Mouse (Mus musculus): ENCODE measurements around the gene Olfr907. TPM values are rescaled to one million over a fixed set of nuclear protein-coding genes. Genes with fewer than 3 reads are reported as not detected.

Olfr907 gene
- polyA plus RNA-seq (2015; fragmentation: Nextera tagmentation; extraction: Ambion mirVana) = not detected in 2 replicates

GRCm38 (mm10) chr9:38495501-38495900 is at the start of gene Olfr907:
Gene Olfr907, plus strand, starts transcription at chr9:38495801.
- ATAC-seq (ENCODE audit: insufficient number of reproducible peaks, insufficient read depth, low FRiP score, low TSS enrichment, low read depth) = no peak
- Histone ChIP-seq H3K27ac (no peak within 1 kb of the TSS), H3K4me3 (no peak within 1 kb of the TSS), H3K36me3 (no peaks in the 10 kb centered on the region), H3K9me3 (no peaks in the 10 kb centered on the region), H3K4me2 (no peak within 1 kb of the TSS), H3K9ac (no peak within 1 kb of the TSS), H3K27me3 (no peaks in the 10 kb centered on the region), H3K4me1 (no peaks in the 10 kb centered on the region)
- WGBS = 78% methylated on average over 2 of the region's 2 CpGs

- Histone ChIP-seq H3K4me3 (no peak within 1 kb of the TSS), H3K4me1 (no peaks in the 10 kb centered on the region), H3K4me2 (no peak within 1 kb of the TSS), H3K27me3 (no peaks in the 10 kb centered on the region), H3K36me3 (no peaks in the 10 kb centered on the region), H3K27ac (no peak within 1 kb of the TSS), H3K9ac (no peak within 1 kb of the TSS), H3K9me3 (no peaks in the 10 kb centered on the region)
- no peak for ATAC-seq (ENCODE audit: insufficient number of reproducible peaks, insufficient read depth, low FRiP score, low TSS enrichment, low read depth)
- 82% methylated on average over 5 of the region's 5 CpGs for WGBS
These were observed 48.2 kb upstream of the Olfr907 start, which contains the start of gene Olfr902 for GRCm38 (mm10) chr9:38447352-38447751. Gene Olfr902, plus strand, starts transcription at chr9:38447652.

DNA sequence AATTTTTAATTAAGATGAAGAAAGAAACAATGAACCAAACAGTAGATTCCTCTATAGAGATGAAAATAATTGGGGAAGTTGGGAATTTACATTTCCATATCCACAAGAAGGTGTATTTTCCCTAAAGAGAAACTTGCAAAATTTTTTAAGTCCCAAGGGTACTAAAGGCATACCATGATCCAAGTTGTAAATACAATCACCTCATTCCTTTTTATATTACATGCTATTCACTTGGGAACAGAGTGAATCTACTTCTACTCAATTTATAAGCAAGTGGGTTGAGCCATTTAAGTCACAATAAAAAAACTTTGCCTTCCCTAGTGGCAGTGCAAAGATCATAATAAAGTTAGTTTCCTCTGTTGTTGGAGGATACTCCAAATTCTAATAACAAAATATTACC is 32.8 kb upstream of the Olfr907 start, which contains the start of gene Olfr904:
Gene Olfr904, plus strand, starts transcription at position 301 of the 400 bp plus-strand sequence.
- ATAC-seq (ENCODE audit: insufficient number of reproducible peaks, insufficient read depth, low FRiP score, low TSS enrichment, low read depth) = no peak
- Histone ChIP-seq H3K36me3 (no peaks in the 10 kb centered on the region), H3K4me2 (no peak within 1 kb of the TSS), H3K27me3 (no peaks in the 10 kb centered on the region), H3K27ac (no peak within 1 kb of the TSS), H3K9ac (no peak within 1 kb of the TSS), H3K4me3 (no peak within 1 kb of the TSS), H3K4me1 (no peaks in the 10 kb centered on the region), H3K9me3 (no peaks in the 10 kb centered on the region)

DNA sequence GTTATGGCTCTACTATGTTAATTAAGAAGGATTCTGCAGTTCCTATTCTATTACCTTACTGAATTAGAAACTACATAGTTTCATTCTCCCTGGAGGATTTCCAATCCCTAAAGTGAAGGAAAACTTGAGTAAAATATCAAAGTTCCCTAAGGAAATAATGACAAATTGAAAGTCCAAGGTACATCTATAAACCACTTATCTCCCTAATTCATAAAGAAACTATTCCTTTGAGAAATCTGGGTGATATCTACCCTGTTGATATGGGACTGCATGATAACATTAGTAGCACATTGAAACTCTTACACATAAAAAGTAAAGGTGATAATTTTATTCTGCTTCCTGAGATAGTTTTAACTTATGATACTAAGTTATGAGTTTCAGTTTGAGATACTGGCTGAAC is 24.8 kb upstream of the Olfr907 start, which contains the start of gene Olfr905:
Gene Olfr905, plus strand, starts transcription at position 301 of the 400 bp plus-strand sequence.
- ATAC-seq (ENCODE audit: insufficient number of reproducible peaks, insufficient read depth, low FRiP score, low TSS enrichment, low read depth) = no peak
- no peaks in the 10 kb centered on the region for H3K36me3 ChIP-seq
- no peak within 1 kb of the TSS for H3K4me3 ChIP-seq
- no peaks in the 10 kb centered on the region for H3K27me3 ChIP-seq
- no peak within 1 kb of the TSS for H3K4me2 ChIP-seq
- H3K27ac ChIP-seq = no peak within 1 kb of the TSS
- H3K9me3 ChIP-seq = no peaks in the 10 kb centered on the region
- H3K4me1 ChIP-seq = no peaks in the 10 kb centered on the region
- H3K9ac ChIP-seq = no peak within 1 kb of the TSS

DNA sequence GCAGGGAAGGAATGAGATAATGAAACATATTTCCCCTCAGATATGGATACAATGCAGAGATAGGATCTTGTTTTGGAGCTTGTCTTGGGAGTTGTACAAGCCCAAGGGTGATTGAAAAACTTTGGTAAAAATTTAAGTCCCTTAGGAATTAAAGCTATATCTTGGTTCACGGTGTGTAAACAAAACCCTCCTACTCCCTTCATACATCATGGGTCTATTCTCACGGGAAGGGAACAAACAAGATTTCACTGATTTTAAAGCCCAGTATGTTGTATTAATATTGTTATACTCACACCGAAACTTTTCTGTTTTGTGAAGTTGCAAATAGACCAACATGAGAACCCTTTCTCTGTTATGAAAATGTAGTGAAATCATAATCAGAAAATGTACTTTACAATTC is 8.8 kb upstream of the Olfr907 start, which contains the start of gene Olfr906:
Gene Olfr906, plus strand, starts transcription at position 301 of the 400 bp plus-strand sequence.
- no peak for ATAC-seq (ENCODE audit: insufficient number of reproducible peaks, insufficient read depth, low FRiP score, low TSS enrichment, low read depth)
- no peaks in the 10 kb centered on the region for H3K36me3 ChIP-seq
- H3K27ac ChIP-seq = no peak within 1 kb of the TSS
- no peak within 1 kb of the TSS for H3K9ac ChIP-seq
- no peak within 1 kb of the TSS for H3K4me2 ChIP-seq
- H3K4me1 ChIP-seq = no peaks in the 10 kb centered on the region
- no peaks in the 10 kb centered on the region for H3K9me3 ChIP-seq
- no peak within 1 kb of the TSS for H3K4me3 ChIP-seq
- no peaks in the 10 kb centered on the region for H3K27me3 ChIP-seq
- WGBS = 81% methylated on average over 3 of the region's 3 CpGs

- Histone ChIP-seq H3K4me3 (no peak overlapping the region), H3K9me3 (no peaks in the 10 kb centered on the region), H3K4me2 (no peak overlapping the region), H3K9ac (no peak overlapping the region), H3K27ac (no peak overlapping the region), H3K27me3 (no peaks in the 10 kb centered on the region), H3K36me3 (no peaks in the 10 kb centered on the region), H3K4me1 (no peaks in the 10 kb centered on the region)
- 56% methylated on average over 2 of the region's 2 CpGs for WGBS
- no peak for ATAC-seq (ENCODE audit: insufficient number of reproducible peaks, insufficient read depth, low FRiP score, low TSS enrichment, low read depth)
These were observed 16.8 kb downstream of the Olfr907 start for GRCm38 (mm10) chr9:38512353-38512752.

- ATAC-seq (ENCODE audit: insufficient number of reproducible peaks, insufficient read depth, low FRiP score, low TSS enrichment, low read depth) = no peak
- H3K9ac ChIP-seq = no peak within 1 kb of the TSS
- H3K4me3 ChIP-seq = no peak within 1 kb of the TSS
- 67% methylated on average over 1 of the region's 1 CpGs for WGBS
- H3K36me3 ChIP-seq = no peaks in the 10 kb centered on the region
- H3K27me3 ChIP-seq = no peaks in the 10 kb centered on the region
- no peak within 1 kb of the TSS for H3K27ac ChIP-seq
- H3K9me3 ChIP-seq = no peaks in the 10 kb centered on the region
- no peak within 1 kb of the TSS for H3K4me2 ChIP-seq
- H3K4me1 ChIP-seq = no peaks in the 10 kb centered on the region
These were observed 25.7 kb downstream of the Olfr907 start, which contains the start of gene Olfr911-ps1 for GRCm38 (mm10) chr9:38521280-38521679. Gene Olfr911-ps1, plus strand, starts transcription at chr9:38521580.

- no peak within 1 kb of the TSS for H3K4me2 ChIP-seq
- no peaks in the 10 kb centered on the region for H3K36me3 ChIP-seq
- H3K9ac ChIP-seq = no peak within 1 kb of the TSS
- no peaks in the 10 kb centered on the region for H3K27me3 ChIP-seq
- H3K9me3 ChIP-seq = no peaks in the 10 kb centered on the region
- no peak within 1 kb of the TSS for H3K27ac ChIP-seq
- H3K4me1 ChIP-seq = no peaks in the 10 kb centered on the region
- WGBS = 92% methylated on average over 2 of the region's 2 CpGs
- H3K4me3 ChIP-seq = no peak within 1 kb of the TSS
- ATAC-seq (ENCODE audit: insufficient number of reproducible peaks, insufficient read depth, low FRiP score, low TSS enrichment, low read depth) = no peak
These were observed 41.9 kb downstream of the Olfr907 start, which contains the start of gene Olfr910 for GRCm38 (mm10) chr9:38537549-38537948. Gene Olfr910, plus strand, starts transcription at chr9:38537849.

Other genes with a start within 250 kb of the Olfr907 start
- gene Olfr143, start 243.0 kb upstream of the Olfr907 start, polyA plus RNA-seq (2015; fragmentation: Nextera tagmentation; extraction: Ambion mirVana) = not detected in 2 replicates
- gene Olfr895, start 227.9 kb upstream of the Olfr907 start, polyA plus RNA-seq (2015; fragmentation: Nextera tagmentation; extraction: Ambion mirVana) = not detected in 2 replicates
- gene Olfr896-ps1, start 204.7 kb upstream of the Olfr907 start, polyA plus RNA-seq (2015; fragmentation: Nextera tagmentation; extraction: Ambion mirVana) = not detected in 2 replicates
- gene Olfr25, start 166.7 kb upstream of the Olfr907 start, polyA plus RNA-seq (2015; fragmentation: Nextera tagmentation; extraction: Ambion mirVana) = not detected in 2 replicates
- not detected in 2 replicates for gene Olfr898, start 147.4 kb upstream of the Olfr907 start, polyA plus RNA-seq (2015; fragmentation: Nextera tagmentation; extraction: Ambion mirVana)
- gene Olfr250, start 128.9 kb upstream of the Olfr907 start, polyA plus RNA-seq (2015; fragmentation: Nextera tagmentation; extraction: Ambion mirVana) = not detected in 2 replicates
- gene Olfr251, start 118.7 kb upstream of the Olfr907 start, polyA plus RNA-seq (2015; fragmentation: Nextera tagmentation; extraction: Ambion mirVana) = not detected in 2 replicates
- not detected in 2 replicates for gene Olfr147, start 94.1 kb upstream of the Olfr907 start, polyA plus RNA-seq (2015; fragmentation: Nextera tagmentation; extraction: Ambion mirVana)
- gene Olfr901, start 66.3 kb upstream of the Olfr907 start, polyA plus RNA-seq (2015; fragmentation: Nextera tagmentation; extraction: Ambion mirVana) = not detected in 2 replicates
- not detected in 2 replicates for gene Olfr902, start 48.1 kb upstream of the Olfr907 start, polyA plus RNA-seq (2015; fragmentation: Nextera tagmentation; extraction: Ambion mirVana)
- gene Olfr904, start 32.7 kb upstream of the Olfr907 start, polyA plus RNA-seq (2015; fragmentation: Nextera tagmentation; extraction: Ambion mirVana) = not detected in 2 replicates
- not detected in 2 replicates for gene Olfr905, start 24.7 kb upstream of the Olfr907 start, polyA plus RNA-seq (2015; fragmentation: Nextera tagmentation; extraction: Ambion mirVana)
- gene Olfr906, start 8.7 kb upstream of the Olfr907 start, polyA plus RNA-seq (2015; fragmentation: Nextera tagmentation; extraction: Ambion mirVana) = not detected in 2 replicates
- not detected in 2 replicates for gene Olfr911-ps1, start 25.8 kb downstream of the Olfr907 start, polyA plus RNA-seq (2015; fragmentation: Nextera tagmentation; extraction: Ambion mirVana)
- gene Olfr910, start 42.0 kb downstream of the Olfr907 start, polyA plus RNA-seq (2015; fragmentation: Nextera tagmentation; extraction: Ambion mirVana) = not detected in 2 replicates
- gene Olfr912, start 84.4 kb downstream of the Olfr907 start, polyA plus RNA-seq (2015; fragmentation: Nextera tagmentation; extraction: Ambion mirVana) = not detected in 2 replicates
- not detected in 2 replicates for gene Olfr913, start 97.0 kb downstream of the Olfr907 start, polyA plus RNA-seq (2015; fragmentation: Nextera tagmentation; extraction: Ambion mirVana)
- gene Olfr914, start 109.3 kb downstream of the Olfr907 start, polyA plus RNA-seq (2015; fragmentation: Nextera tagmentation; extraction: Ambion mirVana) = not detected in 2 replicates
- gene Olfr916, start 164.1 kb downstream of the Olfr907 start, polyA plus RNA-seq (2015; fragmentation: Nextera tagmentation; extraction: Ambion mirVana) = not detected in 2 replicates
- not detected in 2 replicates for gene Olfr917, start 170.0 kb downstream of the Olfr907 start, polyA plus RNA-seq (2015; fragmentation: Nextera tagmentation; extraction: Ambion mirVana)
- not detected in 2 replicates for gene Olfr918, start 178.8 kb downstream of the Olfr907 start, polyA plus RNA-seq (2015; fragmentation: Nextera tagmentation; extraction: Ambion mirVana)
- not detected in 2 replicates for gene Olfr919, start 207.9 kb downstream of the Olfr907 start, polyA plus RNA-seq (2015; fragmentation: Nextera tagmentation; extraction: Ambion mirVana)
- 19.4 and 22.7 TPM in 2 replicates for gene Vwa5a, start 222.5 kb downstream of the Olfr907 start, polyA plus RNA-seq (2015; fragmentation: Nextera tagmentation; extraction: Ambion mirVana)